Mouse (Mus musculus) forebrain, embryonic 15.5 days (tissue): ENCODE data around the gene Pnmt. TPM values are rescaled to one million over a fixed set of nuclear protein-coding genes. Genes with fewer than 3 reads are reported as not detected.
A peak's percentile ranks its signal among the peaks of the same experiment; 100 is the strongest.

ENCODE experiments used
- ATAC-seq: fragments of 200-750 bp; cut with Nextera tagmentation; replicated peaks from 2 replicates; pipeline ENCODE4 v1.8.0; 2017; ENCODE audit warnings: mild to moderate bottlenecking, moderate TSS enrichment, moderate library complexity
- H3K27ac ChIP-seq: fragments of 300-500 bp; sonication (generic); replicated peaks from 2 replicates; pipeline ENCODE4 v1.5.1; 2015; ENCODE audit warnings: mild to moderate bottlenecking, inconsistent platforms
- H3K27me3 ChIP-seq: fragments of 300-500 bp; sonication (generic); 2 replicates; pipeline ENCODE4 v1.6.1; 2015; ENCODE audit warnings: inconsistent platforms
- H3K36me3 ChIP-seq: fragments of 300-500 bp; sonication (generic); 2 replicates; pipeline ENCODE4 v1.6.1; 2015; ENCODE audit warnings: mild to moderate bottlenecking, inconsistent platforms
- H3K4me1 ChIP-seq: fragments of 300-500 bp; sonication (generic); 2 replicates; pipeline ENCODE4 v1.6.1; 2015; ENCODE audit warnings: inconsistent platforms
- H3K4me2 ChIP-seq: fragments of 300-500 bp; sonication (generic); replicated peaks from 2 replicates; pipeline ENCODE4 v1.6.1; 2015; ENCODE audit warnings: mild to moderate bottlenecking, inconsistent platforms
- H3K4me3 ChIP-seq: fragments of 300-500 bp; sonication (generic); 2 replicates; pipeline ENCODE4 v1.5.1; 2015; ENCODE audit warnings: mild to moderate bottlenecking, inconsistent platforms
- H3K9ac ChIP-seq: fragments of 300-500 bp; sonication (generic); replicated peaks from 2 replicates; pipeline ENCODE4 v1.6.1; 2015; ENCODE audit warnings: mild to moderate bottlenecking, inconsistent platforms
- H3K9me3 ChIP-seq: fragments of 300-500 bp; sonication (generic); 2 replicates; pipeline ENCODE4 v1.6.1; 2016; ENCODE audit warnings: inconsistent platforms
- WGBS: fragments of 180-500 bp; shearing (Covaris S2); methylation state at CpG from one replicate; pipeline ENCODE4 v1.1.7; 2015; ENCODE audit warnings: mixed read lengths; 5-methylcytosine and 5-hydroxymethylcytosine counted together
- polyA plus RNA-seq: library from polyadenylated mRNA; unstranded; fragments of >200 nt; fragmentation: Nextera tagmentation; extraction: Ambion mirVana; gene quantifications from 2 replicates; pipeline ENCODE4 v1.2.1, GENCODE M21; 2015

Pnmt gene
- polyA plus RNA-seq, 1 experiment from 2014 or later = 0.70 TPM

DNA sequence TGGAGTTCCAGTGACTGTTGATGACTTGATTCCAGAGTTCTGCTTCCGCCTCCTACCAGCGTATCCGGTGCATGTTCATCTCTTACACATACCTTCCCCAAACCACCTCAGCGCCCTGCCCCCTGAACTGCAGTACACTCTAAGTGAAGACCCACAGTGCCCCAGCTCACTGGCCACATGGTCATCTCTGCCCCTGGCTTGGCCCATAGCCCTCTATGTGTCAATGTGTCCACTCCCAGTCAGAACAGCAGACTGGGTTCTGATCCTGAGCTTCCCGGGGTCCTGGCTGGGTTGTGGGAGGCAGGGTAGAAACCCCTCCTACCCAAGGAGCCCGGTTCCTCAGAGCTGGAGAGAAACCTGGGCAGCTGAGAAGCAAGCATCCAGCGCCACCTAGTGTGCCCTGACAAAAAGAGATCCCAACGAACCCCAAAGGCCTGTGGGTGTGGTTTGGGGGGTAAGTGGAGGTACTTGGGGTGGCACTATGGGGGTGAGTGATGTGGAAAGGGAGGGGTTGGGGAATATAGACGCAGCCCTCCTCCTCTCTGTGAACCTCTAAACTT, 3.1 kb downstream of the Pnmt start:
- H3K9me3 ChIP-seq = no peaks in the 10 kb centered on the region
- H3K36me3 ChIP-seq = no peaks in the 10 kb centered on the region
- no peak overlapping the region for H3K9ac ChIP-seq
- no peak for ATAC-seq
- H3K4me3 ChIP-seq = no peak overlapping the region
- 29% methylated on average over 9 of the region's 9 CpGs for WGBS
- peaks cover 20% of the 10 kb centered on the region for H3K27me3 ChIP-seq
- no peak overlapping the region for H3K27ac ChIP-seq
- peaks cover 14% of the 10 kb centered on the region for H3K4me1 ChIP-seq
- no peak overlapping the region for H3K4me2 ChIP-seq

DNA sequence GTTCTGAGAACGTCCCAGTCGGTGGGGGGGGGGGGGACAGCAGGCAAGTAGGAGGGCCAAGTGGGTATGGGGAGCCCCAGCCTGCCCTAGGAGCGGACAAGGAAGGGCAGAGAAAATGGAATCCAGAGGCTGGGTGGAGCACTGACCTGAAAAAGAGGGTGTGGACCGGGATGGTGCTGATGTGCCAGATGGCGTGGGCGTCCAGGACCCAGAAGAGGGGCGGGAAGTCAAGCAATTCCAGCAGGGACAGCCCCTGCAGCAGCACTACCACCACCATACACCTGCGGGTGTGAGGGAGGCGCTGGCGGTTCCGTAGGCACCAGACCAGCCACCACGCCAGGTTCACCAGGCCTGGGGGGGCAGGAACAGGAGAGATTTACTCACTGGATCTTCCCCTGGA, 3.9 kb downstream of the Pnmt start:
- no peaks in the 10 kb centered on the region for H3K36me3 ChIP-seq
- peaks cover 20% of the 10 kb centered on the region for H3K27me3 ChIP-seq
- H3K4me3 ChIP-seq = no peak overlapping the region
- H3K4me1 ChIP-seq = peaks cover 16% of the 10 kb centered on the region
- H3K27ac ChIP-seq = no peak overlapping the region
- no peak overlapping the region for H3K4me2 ChIP-seq
- no peak for ATAC-seq
- 77% methylated on average over 12 of the region's 12 CpGs for WGBS
- no peak overlapping the region for H3K9ac ChIP-seq
- no peaks in the 10 kb centered on the region for H3K9me3 ChIP-seq

DNA sequence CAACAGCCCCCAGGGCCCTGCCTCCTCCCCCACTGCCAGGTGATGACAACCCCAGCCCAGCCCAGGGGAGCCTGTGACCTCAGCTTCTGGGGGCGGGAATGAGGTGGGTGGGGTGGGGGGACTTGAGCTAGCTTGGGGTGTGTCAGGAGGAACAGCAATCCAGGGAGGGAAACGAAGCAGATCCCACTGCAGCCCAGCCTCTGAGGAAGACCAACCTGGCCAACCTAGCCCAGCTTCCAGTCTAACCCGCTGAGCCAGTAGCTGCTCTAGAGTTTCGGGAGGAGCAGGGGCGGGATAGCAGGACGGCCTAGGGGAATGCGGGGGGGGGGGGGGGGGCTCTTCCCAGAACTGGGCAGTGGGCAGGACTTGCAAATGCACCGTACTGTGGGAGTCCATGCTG, 5.8 kb downstream of the Pnmt start:
- H3K36me3 ChIP-seq = no peaks in the 10 kb centered on the region
- no peak overlapping the region for H3K4me3 ChIP-seq
- no peaks in the 10 kb centered on the region for H3K9me3 ChIP-seq
- H3K9ac ChIP-seq = no peak overlapping the region
- ATAC-seq = no peak
- 21% methylated on average over 8 of the region's 8 CpGs for WGBS
- H3K27ac ChIP-seq = no peak overlapping the region
- no peak overlapping the region for H3K4me2 ChIP-seq
- H3K4me1 ChIP-seq = peaks cover 16% of the 10 kb centered on the region
- peaks cover 11% of the 10 kb centered on the region for H3K27me3 ChIP-seq

DNA sequence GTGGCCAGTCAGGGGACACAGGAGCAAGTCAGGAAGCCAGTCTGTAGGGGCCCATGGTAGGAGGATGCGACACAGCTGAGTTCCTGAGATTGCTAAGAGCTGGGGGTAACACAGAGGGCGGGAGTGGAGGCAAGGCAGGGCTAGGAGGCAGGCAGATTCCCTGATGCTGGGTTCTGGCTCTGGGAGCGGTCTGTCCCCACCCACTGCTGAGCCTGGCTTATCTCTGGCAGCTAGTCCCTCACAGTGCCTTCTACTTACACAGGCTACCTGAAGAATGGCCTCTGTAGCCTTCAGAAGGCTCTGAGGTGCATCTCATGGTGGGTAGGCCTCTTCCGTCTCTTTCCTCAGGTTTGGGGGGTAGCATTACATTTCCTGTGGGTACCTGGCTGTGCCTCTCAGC, 6.4 kb downstream of the Pnmt start:
- no peaks in the 10 kb centered on the region for H3K36me3 ChIP-seq
- H3K27ac ChIP-seq = no peak overlapping the region
- H3K4me3 ChIP-seq = no peak overlapping the region
- WGBS = 48% methylated on average over 4 of the region's 4 CpGs
- H3K4me1 ChIP-seq = peaks cover 16% of the 10 kb centered on the region
- peaks cover 6% of the 10 kb centered on the region for H3K27me3 ChIP-seq
- no peak for ATAC-seq
- H3K9me3 ChIP-seq = no peaks in the 10 kb centered on the region
- no peak overlapping the region for H3K4me2 ChIP-seq
- H3K9ac ChIP-seq = no peak overlapping the region

DNA sequence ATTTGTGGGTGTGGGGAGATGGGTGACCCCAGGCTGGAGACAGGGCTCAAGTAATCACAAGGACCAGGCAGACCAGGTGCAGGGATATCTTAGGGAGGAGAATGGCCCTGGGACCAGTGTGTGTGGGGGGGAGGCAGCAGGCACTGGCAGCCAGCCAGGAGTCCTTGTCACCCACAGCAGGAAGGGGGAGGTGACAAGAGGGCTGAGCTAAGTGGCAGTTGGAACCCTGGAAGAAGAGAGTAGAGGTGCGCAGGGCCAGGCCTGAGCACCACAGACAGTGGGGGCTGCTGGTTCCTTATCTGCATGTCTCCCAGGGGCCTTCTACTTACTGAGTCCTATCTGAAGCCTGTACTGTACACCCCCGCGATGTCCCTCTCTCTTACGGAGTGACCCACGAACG, 7.1 kb downstream of the Pnmt start:
- H3K9ac ChIP-seq = no peak overlapping the region; the same call in 1 of the 2 replicates
- no peaks in the 10 kb centered on the region for H3K27me3 ChIP-seq
- WGBS = 74% methylated on average over 6 of the region's 6 CpGs
- peaks cover 16% of the 10 kb centered on the region for H3K4me1 ChIP-seq
- ATAC-seq = no peak
- no peak overlapping the region for H3K4me3 ChIP-seq
- no peaks in the 10 kb centered on the region for H3K36me3 ChIP-seq
- H3K9me3 ChIP-seq = no peaks in the 10 kb centered on the region
- no peak overlapping the region for H3K4me2 ChIP-seq
- no peak overlapping the region for H3K27ac ChIP-seq

DNA sequence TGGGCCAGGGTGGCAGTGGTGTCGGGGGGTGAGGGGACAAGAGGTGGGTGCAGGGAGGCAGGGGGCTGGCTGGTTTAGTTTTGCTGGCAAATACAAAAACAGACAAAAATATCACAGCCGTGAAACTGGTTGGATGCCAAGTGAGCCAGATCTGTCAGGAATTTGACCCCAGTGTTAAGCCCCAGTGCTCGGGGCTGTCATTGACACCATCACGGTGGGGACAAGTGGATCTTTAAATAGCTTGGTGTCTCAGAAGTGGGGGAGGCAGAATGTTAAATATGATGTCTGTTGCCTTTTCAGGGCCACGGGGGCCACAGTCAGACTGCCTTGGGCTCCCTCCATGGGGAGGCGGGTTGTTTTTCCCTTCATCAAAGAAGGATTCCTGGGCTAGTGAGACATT, 8.1 kb downstream of the Pnmt start:
- H3K4me2 ChIP-seq = no peak overlapping the region
- no peak for ATAC-seq
- no peak overlapping the region for H3K9ac ChIP-seq
- no peak overlapping the region for H3K4me3 ChIP-seq
- no peaks in the 10 kb centered on the region for H3K27me3 ChIP-seq
- no peak overlapping the region for H3K27ac ChIP-seq
- H3K4me1 ChIP-seq = peaks cover 14% of the 10 kb centered on the region
- no peaks in the 10 kb centered on the region for H3K36me3 ChIP-seq
- no peaks in the 10 kb centered on the region for H3K9me3 ChIP-seq
- WGBS = 51% methylated on average over 6 of the region's 6 CpGs

DNA sequence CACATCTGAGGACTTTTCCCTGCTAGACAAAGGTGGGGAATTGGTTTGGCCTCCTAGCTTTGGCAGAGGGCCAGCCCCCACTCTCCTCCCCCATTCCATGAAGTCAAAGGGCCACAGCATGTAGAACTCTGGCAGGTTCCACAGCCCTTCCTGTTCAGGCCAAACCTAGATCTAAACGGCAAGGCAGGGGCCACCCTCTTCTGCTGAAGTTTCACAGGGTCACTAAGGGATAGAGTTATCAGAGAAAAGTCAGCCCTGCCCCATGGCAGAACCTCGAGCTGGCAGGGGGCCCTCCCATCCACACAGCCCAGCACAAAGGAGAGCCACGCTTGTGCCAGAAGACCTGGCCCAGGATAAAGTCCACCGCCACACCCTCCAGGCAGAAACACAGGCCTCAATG, 8.8 kb downstream of the Pnmt start:
- Histone ChIP-seq H3K9ac (no peak overlapping the region), H3K27me3 (no peaks in the 10 kb centered on the region), H3K36me3 (no peaks in the 10 kb centered on the region), H3K4me3 (no peak overlapping the region), H3K27ac (no peak overlapping the region), H3K4me1 (peaks cover 20% of the 10 kb centered on the region), H3K9me3 (no peaks in the 10 kb centered on the region), H3K4me2 (no peak overlapping the region)
- ATAC-seq = no peak
- 41% methylated on average over 4 of the region's 4 CpGs for WGBS

DNA sequence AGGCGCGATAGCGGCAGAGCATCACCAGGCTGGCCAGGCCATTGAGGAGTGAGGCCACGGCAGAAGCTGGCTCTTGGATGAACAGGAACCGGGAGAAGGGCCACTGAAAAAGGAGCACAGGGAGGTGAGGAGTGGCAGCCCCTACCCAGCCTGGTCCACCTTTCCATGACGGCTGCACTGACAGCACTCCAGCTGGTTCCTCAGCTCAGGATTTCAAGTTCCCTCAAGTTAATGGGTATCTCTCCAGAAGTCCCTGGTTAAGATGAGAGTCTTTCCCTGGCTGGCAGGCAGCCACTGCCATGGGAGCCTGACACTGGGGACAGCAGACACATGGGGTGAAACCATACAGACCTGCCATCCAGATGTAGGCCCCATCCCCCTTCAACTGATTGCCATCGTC, 11.7 kb downstream of the Pnmt start:
- H3K9ac ChIP-seq = no peak overlapping the region
- no peak overlapping the region for H3K4me3 ChIP-seq
- H3K36me3 ChIP-seq = no peaks in the 10 kb centered on the region
- peaks cover 25% of the 10 kb centered on the region for H3K4me1 ChIP-seq
- 94% methylated on average over 7 of the region's 7 CpGs for WGBS
- H3K27ac ChIP-seq = no peak overlapping the region
- ATAC-seq = no peak
- no peaks in the 10 kb centered on the region for H3K9me3 ChIP-seq
- H3K4me2 ChIP-seq = no peak overlapping the region
- H3K27me3 ChIP-seq = no peaks in the 10 kb centered on the region; the same call in 1 of the 2 replicates

DNA sequence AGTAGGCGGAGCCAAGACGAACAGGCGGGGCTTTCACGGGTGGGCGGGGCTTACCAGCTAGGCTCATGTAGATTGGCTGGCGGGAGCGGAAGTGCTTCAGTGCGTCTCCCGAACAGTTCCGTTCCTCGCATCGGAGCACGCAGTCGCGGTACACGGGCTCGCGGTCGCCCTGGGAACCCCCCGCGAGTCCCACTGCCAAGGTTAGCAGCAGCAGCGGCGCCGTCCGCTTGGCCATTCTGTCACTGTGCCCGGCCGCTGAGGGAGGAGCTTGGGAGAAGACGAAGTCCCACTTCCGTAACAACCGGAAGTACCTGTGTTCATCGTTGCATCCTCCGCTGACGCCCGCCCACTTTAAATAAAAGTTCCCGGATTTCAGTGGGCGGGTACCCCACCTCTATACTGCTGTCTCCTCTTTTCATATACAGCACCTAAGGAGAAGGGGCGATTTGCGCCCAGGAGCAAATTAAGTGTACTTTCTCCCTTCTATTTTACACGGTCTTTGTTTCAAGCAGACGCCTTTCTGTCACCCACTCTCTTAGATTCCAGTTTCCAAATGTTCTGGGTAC, 14.0 kb downstream of the Pnmt start, which contains the start of gene Pgap3:
Pgap3 (minus strand) TSS at position 330 of the 566 bp plus-strand sequence.
- H3K36me3 ChIP-seq = no peaks in the 10 kb centered on the region
- H3K4me2 ChIP-seq = peak within 1 kb of the TSS; percentile 72
- peak; percentile 93 for ATAC-seq
- peak within 1 kb of the TSS; percentile 72 for H3K4me3 ChIP-seq
- H3K4me1 ChIP-seq = peaks cover 12% of the 10 kb centered on the region
- H3K9ac ChIP-seq = peak within 1 kb of the TSS; percentile 72
- H3K27ac ChIP-seq = peak within 1 kb of the TSS; percentile 95
- H3K9me3 ChIP-seq = no peaks in the 10 kb centered on the region
- WGBS = under 1% methylated on average over 40 of the region's 40 CpGs
- H3K27me3 ChIP-seq = peaks cover 4% of the 10 kb centered on the region; the same call in 1 of the 2 replicates

DNA sequence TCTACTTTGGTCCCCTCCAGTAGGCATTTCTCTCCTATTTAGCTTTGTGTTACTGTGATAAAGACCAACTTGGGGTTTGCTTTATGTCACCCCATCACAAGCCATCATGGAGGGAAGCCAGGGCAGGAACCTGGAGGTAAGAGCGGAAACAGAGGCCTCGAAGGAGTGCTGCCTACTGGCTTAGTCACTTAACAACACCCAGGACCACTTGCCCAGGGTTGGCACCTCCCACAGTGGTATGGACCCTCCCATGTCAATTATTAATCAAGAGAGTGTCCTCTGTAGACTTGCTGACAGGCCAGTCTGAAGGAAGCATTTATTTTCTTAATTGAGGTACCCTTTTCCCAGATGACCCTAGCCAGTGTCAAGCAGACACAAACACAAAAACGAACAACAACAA, 14.6 kb downstream of the Pnmt start:
- Histone ChIP-seq H3K27me3 (peaks cover 4% of the 10 kb centered on the region; the same call in 1 of the 2 replicates), H3K27ac (peak overlapping the region; percentile 95), H3K9ac (peak overlapping the region; percentile 72), H3K4me3 (peak overlapping the region; percentile 72), H3K4me2 (peak overlapping the region; percentile 72), H3K36me3 (no peaks in the 10 kb centered on the region), H3K9me3 (no peaks in the 10 kb centered on the region), H3K4me1 (peaks cover 12% of the 10 kb centered on the region)
- peak; percentile 6; the same call in 1 of the 2 replicates for ATAC-seq
- WGBS = 64% methylated on average over 3 of the region's 3 CpGs

DNA sequence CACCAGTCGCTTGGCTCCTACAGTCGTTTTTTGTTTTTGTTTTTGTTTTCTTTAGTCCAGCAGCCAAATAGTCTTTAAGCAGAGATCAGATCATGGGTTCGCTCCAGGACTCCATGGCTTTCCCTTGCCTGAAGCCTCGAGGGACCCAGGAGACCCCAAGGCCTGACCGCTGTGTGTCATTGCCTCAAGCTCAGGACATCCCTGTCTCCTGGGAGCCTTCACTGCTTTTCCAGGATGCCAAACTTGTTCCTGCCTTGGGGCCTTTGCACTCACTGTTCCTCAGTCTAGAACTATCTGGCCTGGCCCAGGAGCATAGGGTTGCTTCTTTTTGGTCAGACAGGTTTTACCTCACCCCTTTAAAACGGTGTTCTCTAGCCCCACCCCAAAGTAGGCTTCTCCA, 20.4 kb downstream of the Pnmt start:
- no peak overlapping the region for H3K9ac ChIP-seq
- WGBS = 77% methylated on average over 6 of the region's 6 CpGs
- no peaks in the 10 kb centered on the region for H3K9me3 ChIP-seq
- no peaks in the 10 kb centered on the region for H3K36me3 ChIP-seq
- no peak for ATAC-seq
- no peak overlapping the region for H3K27ac ChIP-seq
- no peak overlapping the region for H3K4me3 ChIP-seq
- H3K27me3 ChIP-seq = peaks cover 14% of the 10 kb centered on the region; the same call in 1 of the 2 replicates
- H3K4me1 ChIP-seq = peaks cover 10% of the 10 kb centered on the region; the same call in 1 of the 2 replicates
- no peak overlapping the region for H3K4me2 ChIP-seq

DNA sequence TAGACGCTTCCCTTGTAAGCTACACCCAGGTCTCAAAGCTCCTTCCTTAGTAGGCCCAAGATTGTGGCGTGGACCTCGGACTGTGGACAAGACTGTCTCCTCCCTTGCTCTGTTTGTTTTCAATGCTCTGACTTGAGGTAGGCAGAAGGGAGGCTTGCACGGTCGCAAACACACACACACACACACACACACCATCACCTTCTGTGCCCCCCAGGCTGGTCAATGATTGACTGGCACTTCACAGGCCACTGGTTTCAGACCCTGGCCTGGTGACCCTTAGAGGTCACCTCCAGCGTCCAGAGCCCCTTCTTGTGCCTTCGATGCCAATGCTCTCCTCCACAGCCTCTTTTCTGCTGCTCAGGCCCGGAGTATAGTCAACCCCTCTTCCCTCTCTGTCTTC, 22.6 kb downstream of the Pnmt start:
- Histone ChIP-seq H3K4me3 (no peak overlapping the region), H3K9ac (0 out of 2 replicates have a peak overlapping the region, but pooled peaks have one; percentile 13), H3K4me1 (peaks cover 23% of the 10 kb centered on the region), H3K4me2 (peak overlapping the region; percentile 17; the same call in 1 of the 2 replicates), H3K9me3 (no peaks in the 10 kb centered on the region), H3K36me3 (no peaks in the 10 kb centered on the region), H3K27me3 (peaks cover 13% of the 10 kb centered on the region; the same call in 1 of the 2 replicates), H3K27ac (no peak overlapping the region)
- 57% methylated on average over 8 of the region's 8 CpGs for WGBS
- no peak for ATAC-seq
